Mouse (Mus musculus): ENCODE measurements around the gene Slit1. TPM values are rescaled to one million over a fixed set of nuclear protein-coding genes. Genes with fewer than 3 reads are reported as not detected.

Gene Slit1
- total RNA-seq, 2 experiments from 2014 or later = 0.50 to 1.2 TPM

GRCm38 (mm10) chr19:41657446-41657845, 86.0 kb downstream of the Slit1 start:
- no peak for DNase-seq (ENCODE audit: low spot score)

- DNase-seq (ENCODE audit: low spot score) = no peak
These were observed 86.8 kb downstream of the Slit1 start for GRCm38 (mm10) chr19:41656671-41657070.

DNA sequence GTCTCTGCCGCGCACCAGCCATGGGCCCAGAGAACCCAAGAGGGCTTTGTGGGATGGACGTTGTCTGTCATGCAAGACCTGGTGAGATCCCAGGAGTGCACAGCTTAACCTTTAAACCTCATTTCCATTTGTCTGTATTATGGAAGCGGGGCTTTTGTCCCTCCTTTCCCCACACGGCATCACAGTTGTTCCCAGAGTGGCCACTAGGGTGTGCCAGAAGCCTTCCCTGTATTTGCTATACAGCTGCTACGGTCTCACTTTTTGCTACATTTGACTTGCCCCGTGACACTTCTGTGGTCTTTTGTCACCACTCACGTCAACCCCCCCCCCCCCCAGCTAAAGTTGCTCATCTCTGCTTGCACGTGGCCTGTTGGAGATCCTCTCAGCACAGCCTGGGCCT, 87.5 kb downstream of the Slit1 start:
- peak; percentile 61 for DNase-seq (ENCODE audit: low spot score)

DNA sequence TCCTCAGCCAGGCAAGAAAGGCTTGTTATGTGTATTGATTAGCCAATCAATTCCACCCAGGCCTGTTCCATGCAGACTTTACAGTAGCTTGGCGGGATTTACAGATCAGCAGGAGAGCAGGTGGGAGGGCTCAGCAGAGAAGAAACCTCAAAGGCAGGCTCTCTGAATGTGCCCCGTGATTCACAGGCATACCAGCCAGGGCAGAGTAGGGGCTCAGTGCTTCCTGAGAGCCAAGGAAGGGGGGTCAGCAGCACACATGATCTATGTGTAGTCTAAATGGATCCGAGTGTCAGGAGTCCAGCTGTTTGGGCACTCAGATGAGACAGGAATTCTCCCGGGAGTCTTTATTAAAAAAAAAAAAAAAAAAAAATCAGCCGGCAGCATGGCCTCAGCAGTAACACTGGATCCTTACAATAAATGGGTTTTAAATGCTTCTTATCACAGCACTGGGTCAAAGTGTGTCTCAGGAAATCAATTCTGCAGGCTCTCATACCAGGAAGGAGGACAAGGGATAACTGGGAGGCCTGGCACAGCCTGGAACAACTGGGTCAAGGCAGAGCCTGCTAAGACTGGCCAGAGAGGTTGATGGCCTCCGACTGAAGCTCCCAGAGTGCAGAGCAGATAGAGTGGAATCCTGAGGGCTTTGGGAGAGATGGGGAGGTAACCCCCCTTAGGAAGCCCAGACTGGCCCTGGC, 88.2 kb downstream of the Slit1 start:
- DNase-seq (ENCODE audit: low spot score) = no peak

DNA sequence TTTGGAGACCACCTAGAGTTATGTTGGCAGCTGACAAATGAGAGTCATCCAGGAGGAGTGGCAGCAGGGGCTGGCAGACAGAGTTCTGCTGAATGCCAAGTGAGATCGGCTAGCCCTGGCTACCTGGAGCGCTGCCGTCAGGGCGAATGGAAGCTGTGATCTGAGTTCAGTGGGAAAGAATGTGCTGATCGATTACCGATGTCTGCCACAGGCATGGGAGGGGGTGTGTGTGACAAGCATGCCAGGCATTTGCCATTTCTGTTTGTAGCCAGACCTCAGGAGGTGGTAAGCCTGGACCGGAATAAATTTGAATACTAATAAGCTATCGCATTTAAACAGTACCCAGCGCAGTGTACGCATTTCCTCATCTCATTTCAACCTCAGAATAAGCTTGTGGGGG, 91.5 kb downstream of the Slit1 start:
- DNase-seq (ENCODE audit: low spot score) = no peak

DNA sequence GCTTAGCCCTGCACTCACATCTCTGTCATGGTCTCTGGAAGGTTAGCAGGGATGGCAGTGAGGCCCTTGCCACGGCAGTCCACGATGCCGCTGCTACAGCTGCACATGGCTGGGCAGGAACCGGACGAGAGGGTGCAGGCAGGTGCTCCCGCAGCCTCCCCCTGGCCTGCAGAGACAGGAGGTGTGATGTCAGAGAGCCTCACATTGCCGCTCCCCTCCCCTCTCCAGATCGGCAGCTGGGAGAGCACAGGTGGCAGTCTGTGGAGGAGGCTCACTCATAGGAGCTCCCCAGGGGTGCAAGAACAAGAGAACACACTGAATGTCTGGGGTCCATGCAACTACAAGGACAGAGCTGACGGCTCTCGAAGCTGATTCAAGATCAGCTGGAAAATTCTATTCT, 94.1 kb downstream of the Slit1 start:
- no peak for DNase-seq (ENCODE audit: low spot score)

DNA sequence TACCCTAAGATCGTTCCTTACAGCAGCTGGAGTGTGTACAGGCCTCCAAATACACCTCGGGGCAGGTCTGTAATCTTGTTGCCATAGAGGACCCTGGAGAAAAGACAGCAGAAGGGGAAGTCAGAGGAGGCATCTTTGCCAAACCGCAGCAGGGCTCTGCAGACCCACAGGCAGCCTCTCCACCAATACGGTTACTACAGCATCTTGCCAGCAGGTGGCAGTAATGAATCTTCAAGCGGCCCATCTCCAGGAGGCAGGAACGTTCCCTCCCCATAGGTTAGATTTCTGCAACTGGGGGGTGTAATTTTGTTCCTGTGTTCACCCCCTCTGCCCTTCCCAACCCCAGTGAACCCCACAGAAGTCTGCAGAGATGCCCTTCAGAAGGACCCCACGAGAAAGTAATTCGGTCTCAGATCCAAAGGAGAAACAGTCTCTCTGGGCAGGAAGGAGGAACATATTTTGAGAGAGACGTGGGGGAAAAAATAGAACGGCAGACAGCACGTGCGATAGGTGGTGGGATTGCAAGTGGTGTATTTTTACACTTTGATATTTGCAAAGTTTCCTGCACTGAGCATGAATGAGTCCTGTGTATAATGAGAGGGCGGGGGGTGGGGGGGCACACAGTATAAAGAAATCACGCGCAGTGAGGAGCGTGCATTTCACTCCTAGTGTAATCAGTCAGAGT, 96.4 kb downstream of the Slit1 start:
- DNase-seq (ENCODE audit: low spot score) = peak; percentile 64

GRCm38 (mm10) chr19:41643010-41643409, 100.5 kb downstream of the Slit1 start:
- DNase-seq (ENCODE audit: low spot score) = no peak

DNA sequence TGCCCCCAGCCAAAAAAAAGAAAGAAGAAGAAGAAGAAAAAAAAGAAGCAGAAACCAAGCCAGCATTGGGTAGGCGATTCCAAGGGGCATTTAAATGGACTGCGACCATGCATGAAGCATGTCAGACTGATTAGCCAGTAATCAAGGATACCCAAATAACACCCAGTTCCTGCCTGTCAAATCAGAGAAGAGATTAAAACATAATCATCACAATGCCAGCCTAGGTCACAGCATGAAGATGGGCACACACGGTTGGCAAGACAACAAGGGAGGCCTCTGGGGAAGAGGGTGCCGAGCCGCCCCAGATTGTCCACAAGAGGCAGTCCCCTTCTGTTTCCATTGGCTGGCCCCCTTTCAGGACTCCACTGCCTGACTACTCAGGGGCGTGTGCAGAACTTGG, 108.5 kb downstream of the Slit1 start:
- DNase-seq (ENCODE audit: low spot score) = no peak

GRCm38 (mm10) chr19:41634099-41634498, 109.4 kb downstream of the Slit1 start:
- DNase-seq (ENCODE audit: low spot score) = no peak

- DNase-seq (ENCODE audit: low spot score) = peak; percentile 70
These were observed 113.9 kb downstream of the Slit1 start for GRCm38 (mm10) chr19:41629532-41629931.

- DNase-seq (ENCODE audit: low spot score) = peak; percentile 22
These were observed 114.5 kb downstream of the Slit1 start for GRCm38 (mm10) chr19:41628970-41629369.

GRCm38 (mm10) chr19:41620366-41621092, 122.9 kb downstream of the Slit1 start:
- peak; percentile 65 for DNase-seq (ENCODE audit: low spot score)

GRCm38 (mm10) chr19:41618771-41619385, 124.6 kb downstream of the Slit1 start:
- peak; percentile 83 for DNase-seq (ENCODE audit: low spot score)

DNA sequence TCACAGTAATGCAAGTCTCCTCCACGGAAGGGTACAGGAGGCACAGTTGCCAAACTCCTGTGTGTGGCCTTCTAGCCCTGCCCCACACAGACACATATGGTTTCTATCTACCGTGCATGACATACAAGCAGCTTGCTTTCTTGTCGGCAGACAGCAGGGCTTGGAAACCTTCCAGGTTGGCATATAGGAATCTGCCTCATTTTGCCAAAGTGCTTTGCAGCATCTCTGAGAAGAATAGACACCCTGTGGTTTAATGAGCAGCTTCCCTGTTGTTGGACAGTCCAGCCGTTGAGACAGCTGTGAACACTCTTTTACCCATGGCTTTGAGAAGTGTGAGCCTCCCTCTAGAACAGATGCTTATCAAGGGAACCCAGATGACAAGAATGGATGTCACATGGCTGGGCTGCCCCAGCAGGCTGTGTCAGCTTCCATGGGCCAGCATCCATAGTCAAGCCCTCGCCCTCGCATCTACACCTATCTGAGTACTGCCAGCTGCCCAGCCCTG, 125.3 kb downstream of the Slit1 start:
- DNase-seq (ENCODE audit: low spot score) = no peak

DNA sequence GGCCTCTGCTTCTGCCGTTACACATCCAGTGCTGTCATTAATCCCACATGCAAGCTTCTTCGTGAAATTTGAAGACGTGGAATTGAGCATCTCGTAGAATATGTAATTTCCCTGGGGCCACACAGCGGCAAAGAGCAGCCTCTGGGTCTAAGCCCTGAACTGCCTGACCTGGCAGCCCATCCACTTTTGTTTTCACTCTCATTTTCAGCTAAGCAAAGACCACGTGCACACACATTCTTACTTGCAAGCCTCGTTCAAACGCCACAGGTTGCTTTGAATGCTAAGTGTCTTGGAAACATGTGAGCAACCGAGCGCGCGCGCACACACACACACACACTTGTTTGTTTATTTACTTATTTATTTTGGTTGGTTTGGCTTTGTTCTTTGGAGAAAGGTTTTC, 126.4 kb downstream of the Slit1 start:
- no peak for DNase-seq (ENCODE audit: low spot score)

- no peak for DNase-seq (ENCODE audit: low spot score)
These were observed 127.2 kb downstream of the Slit1 start for GRCm38 (mm10) chr19:41616274-41616673.

GRCm38 (mm10) chr19:41615606-41616224, 127.8 kb downstream of the Slit1 start:
- DNase-seq (ENCODE audit: low spot score) = no peak

GRCm38 (mm10) chr19:41613325-41614087, 130.0 kb downstream of the Slit1 start:
- no peak for DNase-seq (ENCODE audit: low spot score)

DNA sequence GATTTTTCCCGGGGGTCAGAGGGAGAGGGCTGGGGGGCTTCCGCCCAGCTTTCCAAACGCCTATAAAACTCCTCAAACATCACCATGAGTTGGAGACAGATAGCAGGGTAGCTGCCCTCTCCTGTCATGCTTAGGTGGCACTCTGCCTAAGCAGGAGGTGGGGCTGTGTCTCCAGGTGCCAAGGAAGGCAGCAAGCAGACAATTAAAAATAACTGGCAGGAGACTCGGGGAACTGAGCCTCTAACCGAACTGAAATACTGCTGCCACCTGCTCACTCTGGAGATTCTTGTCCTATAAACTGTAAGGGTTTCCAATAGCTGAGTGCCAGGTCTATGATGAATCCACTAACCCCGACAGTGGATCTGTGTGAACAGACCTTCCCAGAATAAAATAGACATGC, 131.8 kb downstream of the Slit1 start:
- peak; percentile 47 for DNase-seq (ENCODE audit: low spot score)

Data from gastrocnemius, adult 18-20 months (tissue).